17 mouse cellular contexts compared by ENCODE assay signal in genomic region chr6:6196527-6196926, GRCm38 (mm10).
"Had no signal": no experiment of that assay in that cellular context is flagged by ENCODE, and none has a peak within 500 bp of the region (broad histone marks: within the 10 kb centered on the region; RNA-seq: fewer than 3 reads in every experiment).

No protein-coding gene starts in this region.

- H3K4me3 ChIP-seq: lung, embryonic 15.5 days; megakaryocyte, embryonic 14.5 days; midbrain, embryonic 13.5 days; midbrain, embryonic 15.5 days; neural tube, embryonic 12.5 days; stomach, embryonic 15.5 days had no signal

- H3K4me1 ChIP-seq: lung, embryonic 15.5 days; megakaryocyte, embryonic 14.5 days; midbrain, embryonic 13.5 days; midbrain, embryonic 15.5 days had no signal

- ATAC-seq: lung, postnatal 0 days; midbrain, embryonic 13.5 days; midbrain, embryonic 15.5 days had no signal

- H3K27me3 ChIP-seq: lung, embryonic 15.5 days; megakaryocyte, embryonic 14.5 days; midbrain, embryonic 13.5 days; midbrain, embryonic 15.5 days; neural tube, embryonic 12.5 days; stomach, embryonic 15.5 days had no signal

- H3K27ac ChIP-seq: lung, embryonic 15.5 days; macrophage; midbrain, embryonic 13.5 days; midbrain, embryonic 15.5 days; neural tube, embryonic 12.5 days; stomach, embryonic 15.5 days; stomach, postnatal 0 days had no signal

- DNase-seq: lung, adult 2 months; lung, postnatal 14 days; lung, postnatal 36 days; right cerebral cortex, postnatal 14 days; thymus, adult 2 months; thymus, postnatal 25 days; thymus, postnatal 4 days had no signal

- H3K9me3 ChIP-seq: lung, embryonic 15.5 days; midbrain, embryonic 13.5 days; midbrain, embryonic 15.5 days; neural tube, embryonic 12.5 days; stomach, embryonic 15.5 days had no signal

- H3K4me2 ChIP-seq: lung, embryonic 15.5 days; midbrain, embryonic 11.5 days; midbrain, embryonic 13.5 days; midbrain, embryonic 15.5 days; neural tube, embryonic 12.5 days; stomach, embryonic 15.5 days had no signal

- H3K36me3 ChIP-seq: lung, embryonic 15.5 days; midbrain, embryonic 13.5 days; midbrain, embryonic 15.5 days; neural tube, embryonic 12.5 days; stomach, embryonic 15.5 days had no signal

- H3K9ac ChIP-seq: lung, embryonic 15.5 days; midbrain, embryonic 13.5 days; midbrain, embryonic 15.5 days; neural tube, embryonic 12.5 days; stomach, embryonic 15.5 days had no signal
